Mouse (Mus musculus) liver, adult 2 months (tissue): ENCODE measurements around the gene Ric8a. TPM values are rescaled to one million over a fixed set of nuclear protein-coding genes. Genes with fewer than 3 reads are reported as not detected.
"Not testable (repeated sequence)": the region's sequence is repeated elsewhere in the genome, so short reads cannot be mapped to it uniquely, and the experiment has no call there.

ENCODE experiments used
- DNase-seq: peaks from one replicate; pipeline ENCODE4 v3.0.0-alpha.2; 2011; ENCODE audit warnings: low read depth, low spot score; ENCODE audit errors: extremely low read depth
- H3K27ac ChIP-seq: fragments of 200-500 bp; replicated peaks from 2 replicates; pipeline ENCODE4 v1.5.1; 2012; ENCODE audit warnings: low read depth, mild to moderate bottlenecking, control low read depth, inconsistent platforms, low read length; ENCODE audit not compliant: insufficient read depth
- H3K27me3 ChIP-seq: fragments of 200-500 bp; 2 replicates; pipeline ENCODE4 v1.6.1; 2012; ENCODE audit warnings: mild to moderate bottlenecking, moderate library complexity, low read length, inconsistent platforms; ENCODE audit not compliant: control insufficient read depth, insufficient read depth
- H3K36me3 ChIP-seq: fragments of 200-500 bp; 2 replicates; pipeline ENCODE4 v1.6.1; 2012; ENCODE audit warnings: low read length, inconsistent platforms; ENCODE audit not compliant: control insufficient read depth, insufficient read depth
- H3K4me1 ChIP-seq: fragments of 200-500 bp; 2 replicates; pipeline ENCODE4 v1.6.1; 2011; ENCODE audit warnings: low read length; ENCODE audit not compliant: control insufficient read depth, insufficient read depth
- H3K4me3 ChIP-seq: fragments of 200-500 bp; 2 replicates; pipeline ENCODE4 v1.5.1; 2011; ENCODE audit warnings: low read depth, mild to moderate bottlenecking, control low read depth, low read length, moderate library complexity; ENCODE audit not compliant: insufficient read depth
- H3K79me2 ChIP-seq: fragments of 200-500 bp; 2 replicates; pipeline ENCODE4 v1.6.1; 2012; ENCODE audit warnings: inconsistent platforms, mild to moderate bottlenecking, low read length, moderate library complexity; ENCODE audit not compliant: control insufficient read depth, insufficient read depth
- H3K9ac ChIP-seq: fragments of 200-500 bp; 2 replicates; pipeline ENCODE4 v1.6.1; 2012; ENCODE audit warnings: low read depth, mild to moderate bottlenecking, control low read depth, inconsistent platforms, low read length
- CTCF ChIP-seq: fragments of 200-500 bp; IDR thresholded peaks from 2 replicates; pipeline ENCODE4 v1.5.1; 2011; ENCODE audit warnings: low read depth, low read length, control low read depth
- POLR2A ChIP-seq: fragments of 200-500 bp; IDR thresholded peaks from 2 replicates; pipeline ENCODE4 v1.6.1; 2011; ENCODE audit warnings: low read length, control low read depth; ENCODE audit not compliant: insufficient read depth; ENCODE audit errors: extremely low read depth
- WGBS: fragments of 180-500 bp; shearing (Covaris S2); methylation state at CpG from one replicate; pipeline ENCODE4 v1.1.7; 2018; 5-methylcytosine and 5-hydroxymethylcytosine counted together
- polyA plus RNA-seq: library from polyadenylated mRNA; depleted of rRNA; stranded (reverse); fragments of >200 nt; gene quantifications from 2 replicates; pipeline ENCODE4 v1.2.3, GENCODE M21; 2012
- total RNA-seq: library from RNA; depleted of rRNA; stranded (reverse); fragments of >200 nt; gene quantifications from 2 replicates; pipeline ENCODE4 v1.2.3, GENCODE M21; 2014

Ric8a gene
- total and polyA plus RNA-seq, 2 experiments, result 17.5 to 34.4 TPM

DNA sequence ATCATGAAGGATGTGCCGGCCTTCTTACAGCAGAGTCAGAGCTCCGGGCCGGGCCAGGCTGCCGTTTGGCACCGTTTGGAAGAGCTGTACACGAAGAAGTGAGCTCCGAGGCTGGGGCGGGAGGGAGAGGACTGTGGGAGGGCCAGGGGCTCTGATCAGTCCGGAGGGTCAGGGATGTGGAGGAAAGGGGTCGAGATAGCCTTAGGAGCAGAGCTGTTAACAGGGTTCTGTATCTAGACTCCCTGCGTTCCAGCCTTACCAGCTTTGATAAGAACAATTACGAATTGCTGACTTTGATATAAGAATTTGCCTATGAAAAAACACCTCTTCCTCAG is 25.7 kb downstream of the Ric8a start:
- TF ChIP-seq POLR2A, result no peak
- TF ChIP-seq CTCF, result no peak
- Histone ChIP-seq H3K9ac (peak overlapping the region; percentile 89), H3K27ac (peak overlapping the region; percentile 49; the same call in 1 of the 2 replicates), H3K27me3 (no peaks in the 10 kb centered on the region), H3K79me2 (peaks cover 23% of the 10 kb centered on the region), H3K4me1 (peaks cover 8% of the 10 kb centered on the region), H3K4me3 (peak overlapping the region; percentile 97), H3K36me3 (peaks cover 16% of the 10 kb centered on the region)
- no peak for DNase-seq
- 0% methylated on average over 12 of the region's 12 CpGs for WGBS

DNA sequence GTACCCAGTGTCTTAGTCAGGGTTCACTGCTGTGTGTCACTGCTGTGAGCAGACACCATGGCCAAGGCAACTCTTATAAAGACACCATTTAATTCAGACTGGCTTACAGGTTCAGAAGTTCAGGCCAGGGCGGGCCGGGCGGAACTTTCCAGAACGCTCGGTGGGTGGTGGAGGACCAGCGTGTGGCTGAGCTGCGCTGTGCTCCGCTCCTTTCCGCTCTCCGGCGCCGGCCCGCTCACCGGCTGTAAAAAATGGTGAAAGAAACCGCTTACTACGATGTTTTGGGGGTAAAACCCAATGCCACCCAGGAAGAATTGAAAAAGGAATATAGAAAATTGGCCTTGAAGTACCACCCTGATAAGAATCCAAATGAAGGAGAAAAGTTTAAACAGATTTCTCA is 33.9 kb downstream of the Ric8a start:
- 96% methylated on average over 16 of the region's 16 CpGs for WGBS
- not testable (repeated sequence) for DNase-seq, H3K4me1 ChIP-seq, H3K27ac ChIP-seq, H3K4me3 ChIP-seq, H3K79me2 ChIP-seq, H3K27me3 ChIP-seq, H3K9ac ChIP-seq
- peaks cover 44% of the 10 kb centered on the region for H3K36me3 ChIP-seq

DNA sequence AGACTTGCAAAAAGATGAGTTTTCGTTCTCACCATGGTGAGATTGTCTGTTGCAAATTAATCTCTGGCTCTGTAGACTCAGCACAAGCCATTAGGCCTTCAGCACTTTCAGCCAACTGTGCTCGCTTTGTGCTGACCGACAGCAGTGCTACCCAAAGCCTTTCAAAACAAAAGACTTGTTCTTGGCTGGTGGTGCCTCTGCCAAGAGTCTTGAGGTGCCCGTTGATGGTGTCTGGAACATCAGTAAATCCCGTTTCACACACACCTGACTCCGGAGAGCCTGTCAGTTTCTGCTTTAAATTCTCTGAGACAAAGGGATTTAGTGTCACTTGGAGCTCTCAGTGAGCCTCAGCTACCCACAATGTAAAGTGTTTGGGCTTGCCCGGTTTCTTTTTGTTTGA is 37.3 kb downstream of the Ric8a start:
- WGBS, result 91% methylated on average over 7 of the region's 7 CpGs
- Histone ChIP-seq H3K9ac (no peak overlapping the region), H3K4me3 (no peak overlapping the region), H3K79me2 (no peaks in the 10 kb centered on the region), H3K27ac (no peak overlapping the region), H3K4me1 (no peaks in the 10 kb centered on the region), H3K27me3 (no peaks in the 10 kb centered on the region), H3K36me3 (peaks cover 34% of the 10 kb centered on the region)
- DNase-seq, result no peak
- TF ChIP-seq POLR2A, result no peak
- TF ChIP-seq CTCF, result no peak

DNA sequence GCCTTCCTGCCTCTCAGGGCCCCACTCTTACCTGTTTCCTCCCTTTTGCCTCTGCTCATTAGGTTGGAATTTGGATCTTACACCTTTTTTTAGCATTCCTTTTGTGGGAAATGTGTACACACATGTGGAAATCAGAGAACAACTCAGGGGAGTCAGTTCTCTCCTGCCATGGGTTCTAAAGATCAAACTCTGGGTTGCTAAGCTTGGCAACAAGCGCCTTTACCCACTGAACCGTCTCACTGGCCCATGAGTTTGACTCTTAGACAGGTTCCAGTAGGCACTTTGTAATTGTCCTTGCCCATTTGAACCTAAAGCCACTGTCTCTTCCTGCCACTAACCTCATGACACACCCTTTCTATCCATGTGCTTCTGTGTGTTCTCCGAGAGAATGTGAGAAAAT is 37.9 kb downstream of the Ric8a start:
- Histone ChIP-seq H3K27me3 (no peaks in the 10 kb centered on the region), H3K9ac (no peak overlapping the region), H3K4me1 (no peaks in the 10 kb centered on the region), H3K79me2 (no peaks in the 10 kb centered on the region), H3K27ac (no peak overlapping the region), H3K4me3 (no peak overlapping the region), H3K36me3 (peaks cover 29% of the 10 kb centered on the region)
- WGBS, result 82% methylated on average over 3 of the region's 3 CpGs
- peak; percentile 53 for DNase-seq
- TF ChIP-seq POLR2A, result no peak

DNA sequence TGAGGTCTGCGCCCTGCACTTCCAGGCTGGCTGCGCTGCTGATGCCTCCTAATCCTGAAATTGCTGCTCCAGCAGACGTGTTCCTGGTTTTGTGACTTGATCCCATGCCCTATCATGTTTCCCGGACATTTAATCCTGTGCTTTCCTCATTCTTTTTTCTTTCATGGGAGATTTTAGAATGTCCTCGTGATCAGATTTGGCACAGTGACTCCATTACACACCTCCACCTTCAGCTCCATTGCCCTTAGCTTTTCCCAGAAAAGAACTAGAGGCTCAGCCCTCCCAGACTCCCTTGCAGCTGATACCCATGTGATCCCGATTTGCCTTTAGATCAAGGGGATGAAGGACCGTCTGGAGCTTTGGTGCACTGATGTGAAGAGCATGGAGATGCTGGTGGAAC is 41.1 kb downstream of the Ric8a start:
- peaks cover 17% of the 10 kb centered on the region for H3K36me3 ChIP-seq
- H3K4me1 ChIP-seq, result peaks cover 7% of the 10 kb centered on the region
- 94% methylated on average over 7 of the region's 7 CpGs for WGBS
- no peak for TF ChIP-seq CTCF
- no peak for TF ChIP-seq POLR2A
- H3K9ac ChIP-seq, result no peak overlapping the region
- no peaks in the 10 kb centered on the region for H3K27me3 ChIP-seq
- no peaks in the 10 kb centered on the region for H3K79me2 ChIP-seq
- no peak overlapping the region for H3K4me3 ChIP-seq
- no peak overlapping the region for H3K27ac ChIP-seq
- DNase-seq, result no peak

DNA sequence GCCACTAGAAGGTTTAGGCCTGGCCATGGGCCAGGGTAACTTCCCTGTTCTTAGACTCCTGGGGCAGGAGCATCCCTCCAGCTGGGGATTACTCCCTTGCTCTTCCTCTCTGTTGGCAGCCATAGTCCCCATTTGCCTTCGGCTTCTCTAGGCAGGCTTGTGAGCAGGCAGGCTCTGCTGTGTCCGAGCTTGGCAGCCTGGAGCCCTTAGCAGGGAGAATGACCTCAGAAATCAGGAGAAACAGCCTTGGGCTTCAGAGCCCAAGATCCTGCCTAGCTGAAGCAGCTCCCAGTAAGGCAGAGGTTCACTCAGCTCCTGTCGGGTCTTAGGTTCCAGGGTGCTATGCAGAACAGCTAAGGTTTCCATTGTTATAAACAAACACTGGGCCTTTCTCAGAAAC is 42.4 kb downstream of the Ric8a start:
- no peak for TF ChIP-seq POLR2A
- no peak for TF ChIP-seq CTCF
- DNase-seq, result no peak
- 53% methylated on average over 3 of the region's 3 CpGs for WGBS
- Histone ChIP-seq H3K27me3 (no peaks in the 10 kb centered on the region), H3K4me1 (peaks cover 10% of the 10 kb centered on the region), H3K9ac (no peak overlapping the region), H3K79me2 (no peaks in the 10 kb centered on the region), H3K27ac (no peak overlapping the region), H3K36me3 (peaks cover 13% of the 10 kb centered on the region), H3K4me3 (no peak overlapping the region)

DNA sequence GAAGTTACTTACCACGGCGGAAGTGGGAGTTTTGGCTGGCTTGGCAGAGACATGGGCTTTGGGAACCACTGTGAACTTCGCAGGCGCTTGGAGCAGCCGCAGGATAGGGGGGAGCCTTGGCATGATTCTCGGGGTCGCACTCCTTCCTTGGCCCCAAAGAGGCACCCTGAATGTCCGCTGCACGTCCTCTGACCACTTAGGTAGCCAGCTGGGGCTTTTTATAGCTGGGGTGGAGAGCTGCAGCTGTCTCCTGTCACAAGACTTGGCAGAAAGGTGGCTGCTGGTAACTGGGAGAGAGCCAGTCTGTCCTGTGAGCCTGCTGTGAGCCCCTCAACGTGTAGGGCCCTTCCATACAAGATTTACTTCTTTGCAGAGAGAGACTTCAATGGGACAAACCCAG is 43.5 kb downstream of the Ric8a start, which contains the start of gene Cox8b:
Gene Cox8b, minus strand, starts transcription at position 227 of the 400 bp plus-strand sequence.
- H3K79me2 ChIP-seq, result no peaks in the 10 kb centered on the region
- no peak within 1 kb of the TSS for H3K27ac ChIP-seq
- no peak for DNase-seq
- TF ChIP-seq POLR2A, result no peak
- no peak for TF ChIP-seq CTCF
- no peak within 1 kb of the TSS for H3K9ac ChIP-seq
- 76% methylated on average over 10 of the region's 10 CpGs for WGBS
- no peaks in the 10 kb centered on the region for H3K27me3 ChIP-seq
- H3K4me3 ChIP-seq, result no peak within 1 kb of the TSS
- H3K4me1 ChIP-seq, result peaks cover 10% of the 10 kb centered on the region
- peaks cover 9% of the 10 kb centered on the region; the same call in 1 of the 2 replicates for H3K36me3 ChIP-seq
